Mouse (Mus musculus) left cerebral cortex, adult 2 months (tissue): ENCODE data around the gene Lrrc4b. TPM values are rescaled to one million over a fixed set of nuclear protein-coding genes. Genes with fewer than 3 reads are reported as not detected.

ENCODE experiments used
- DNase-seq, 2 experiments: peaks; one replicate each; pipeline ENCODE4 v3.0.0; 2021 to 2022; ENCODE audit warnings: low spot score in 2 of 2, mixed read lengths in 1 of 2; ENCODE audit errors: extremely low spot score in 1 of 2
- H3K27ac ChIP-seq: fragments of 200-600 bp; 2 replicates; pipeline ENCODE4 v1.8.1; 2022
- H3K4me3 ChIP-seq: fragments of 200-600 bp; 2 replicates; pipeline ENCODE4 v1.8.1; 2022
- CTCF ChIP-seq: fragments of 200-600 bp; IDR thresholded peaks from 2 replicates; pipeline ENCODE4 v1.8.1; 2022; ENCODE audit warnings: antibody characterized with exemption, mild to moderate bottlenecking, moderate library complexity
- intact Hi-C: fragments of 180-260 bp; cut with DNase I; formaldehyde crosslinking; loops from one replicate; pipeline ENCODE4 v1.15.1; 2025
- microRNA-seq, 2 experiments: library from miRNA; unstranded; fragments of <30 nt; microRNA quantifications; one replicate each; pipeline ENCODE4 v1.2.0; 2021
- total RNA-seq, 2 experiments: library from RNA; stranded (reverse); gene quantifications; 2 replicates each; pipeline ENCODE4 v1.2.3; 2021

Lrrc4b gene
- total RNA-seq, 2 experiments from 2014 or later, result 278 to 294 TPM

- intact Hi-C loops, result no loop called here
- Histone ChIP-seq H3K4me3 (peak overlapping the region; percentile 77), H3K27ac (peak overlapping the region; percentile 97)
- no peak for TF ChIP-seq CTCF
- no peak for DNase-seq
These were observed 66.3 kb downstream of the Lrrc4b start for GRCm38 (mm10) chr7:44495086-44495485.

- DNase-seq, result peak; percentile 99
- no peak; the same call in 1 of the 2 replicates for TF ChIP-seq CTCF
- Histone ChIP-seq H3K27ac (peak within 1 kb of the TSS; percentile 97), H3K4me3 (peak within 1 kb of the TSS; percentile 77)
- intact Hi-C loops, result no loop called here
These were observed 67.4 kb downstream of the Lrrc4b start, which contains the start of the genes Emc10 and Fam71e1 for GRCm38 (mm10) chr7:44495992-44496770. TSS of gene Emc10 (minus strand) at chr7:44496529. TSS of gene Fam71e1 (plus strand) at chr7:44496581.

- TF ChIP-seq CTCF, result no peak
- intact Hi-C loops, result no loop called here
- Histone ChIP-seq H3K27ac (peak overlapping the region; percentile 97), H3K4me3 (peak overlapping the region; percentile 77)
- no peak for DNase-seq
These were observed 67.9 kb downstream of the Lrrc4b start for GRCm38 (mm10) chr7:44496771-44497109.

GRCm38 (mm10) chr7:44497361-44498055 is 68.7 kb downstream of the Lrrc4b start:
- Histone ChIP-seq H3K4me3 (peak overlapping the region; percentile 77), H3K27ac (no peak overlapping the region)
- TF ChIP-seq CTCF, result no peak
- no peak for DNase-seq
- intact Hi-C loops, result no loop called here

- intact Hi-C loops, result no loop called here
- TF ChIP-seq CTCF, result no peak
- no peak for DNase-seq
- H3K27ac ChIP-seq, result no peak overlapping the region
- no peak overlapping the region for H3K4me3 ChIP-seq
These were observed 70.1 kb downstream of the Lrrc4b start for GRCm38 (mm10) chr7:44498922-44499321.

- intact Hi-C loops, result loop anchor here (2.0 to 5.0 kb wide), 4 partner anchors 49 to 157 kb away; partner anchors contain the start of gene Pold1
These were observed 71.2 kb downstream of the Lrrc4b start for GRCm38 (mm10) chr7:44500046-44500445.

GRCm38 (mm10) chr7:44501563-44502115 is 72.8 kb downstream of the Lrrc4b start:
- peak; percentile 65 for TF ChIP-seq CTCF
- Histone ChIP-seq H3K27ac (no peak overlapping the region), H3K4me3 (no peak overlapping the region)
- DNase-seq, result peak; percentile 75 to 78
- intact Hi-C loops, result loop anchor here (2.0 to 5.0 kb wide), 4 partner anchors 47 to 156 kb away; partner anchors contain the start of gene Pold1

More at GRCm38 (mm10) chr7:44500046-44500445, 71.2 kb downstream of the Lrrc4b start:
- no peak for DNase-seq
- Histone ChIP-seq H3K4me3 (no peak overlapping the region), H3K27ac (no peak overlapping the region)
- TF ChIP-seq CTCF, result no peak

- Histone ChIP-seq H3K27ac (no peak overlapping the region), H3K4me3 (no peak overlapping the region)
- intact Hi-C loops, result no loop called here
- no peak for TF ChIP-seq CTCF
- no peak for DNase-seq
These were observed 78.7 kb downstream of the Lrrc4b start for GRCm38 (mm10) chr7:44507491-44507890.

Small RNA genes within 50 kb of the gene (microRNA-seq; reads per million reads assigned to microRNA genes)
- 11.0 to 14.8 reads per million in 2 experiments for gene Mir7052

Other genes starting within 250 kb of the Lrrc4b start
- gene Klk1b24, start 240.8 kb upstream of the Lrrc4b start, total RNA-seq, result not detected
- not detected for gene Klk1b3, start 230.8 kb upstream of the Lrrc4b start, total RNA-seq
- gene Klk1b4, start 221.6 kb upstream of the Lrrc4b start, total RNA-seq, result not detected
- not detected for gene Klk1b5, start 213.1 kb upstream of the Lrrc4b start, total RNA-seq
- not detected for gene Klk1, start 203.7 kb upstream of the Lrrc4b start, total RNA-seq
- not detected for gene Gm36864, start 192.8 kb upstream of the Lrrc4b start, total RNA-seq
- 1 to 10 TPM; 1.2 to 1.3 TPM for gene 1700028J19Rik, start 182.3 kb upstream of the Lrrc4b start, total RNA-seq
- gene 2410002F23Rik, start 182.3 kb upstream of the Lrrc4b start, total RNA-seq, result 10 to 100 TPM; 70.1 to 80.9 TPM
- gene Acp4, start 171.6 kb upstream of the Lrrc4b start, total RNA-seq, result not detected
- not detected for gene Gm15517, start 167.6 kb upstream of the Lrrc4b start, total RNA-seq
- gene Clec11a, start 122.1 kb upstream of the Lrrc4b start, total RNA-seq, result 1 to 10 TPM; 4.3 TPM
- 100 to 1,000 TPM; 637 to 705 TPM for gene Shank1, start 118.8 kb upstream of the Lrrc4b start, total RNA-seq
- 10 to 100 TPM; 59.5 to 63.7 TPM for gene Syt3, start 44.9 kb upstream of the Lrrc4b start, total RNA-seq
- 1 to 10 TPM; 1.5 to 2.7 TPM for gene 1700008O03Rik, start 43.2 kb upstream of the Lrrc4b start, total RNA-seq
- gene Aspdh, start 36.4 kb downstream of the Lrrc4b start, total RNA-seq, result 10 to 100 TPM in 1 of 2 experiments, 1 to 10 TPM in 1; 9.8 to 10.0 TPM
- 10 to 100 TPM; 72.3 to 86.6 TPM for gene Josd2, start 39.0 kb downstream of the Lrrc4b start, total RNA-seq
- gene Emc10, start 67.5 kb downstream of the Lrrc4b start, total RNA-seq, result 100 to 1,000 TPM; 192 to 201 TPM
- 10 to 100 TPM; 15.5 to 21.0 TPM for gene Fam71e1, start 67.6 kb downstream of the Lrrc4b start, total RNA-seq
- gene Mybpc2, start 95.6 kb downstream of the Lrrc4b start, total RNA-seq, result under 1 TPM in 1 of 2 experiments, not detected in 1; 0.29 TPM
- under 1 TPM in 1 of 2 experiments, not detected in 1; 0.20 TPM for gene Spib, start 103.1 kb downstream of the Lrrc4b start, total RNA-seq
- 1 to 10 TPM; 8.8 to 9.4 TPM for gene Pold1, start 119.8 kb downstream of the Lrrc4b start, total RNA-seq
- 10 to 100 TPM; 78.4 to 82.5 TPM for gene Nr1h2, start 124.9 kb downstream of the Lrrc4b start, total RNA-seq
- under 1 TPM in 1 of 2 experiments, not detected in 1; 0.29 TPM for gene Napsa, start 143.4 kb downstream of the Lrrc4b start, total RNA-seq
- gene Kcnc3, start 161.6 kb downstream of the Lrrc4b start, total RNA-seq, result 100 to 1,000 TPM; 114 to 122 TPM
- 10 to 100 TPM; 21.1 to 21.4 TPM for gene Myh14, start 241.8 kb downstream of the Lrrc4b start, total RNA-seq